Mouse (Mus musculus) kidney, adult 2 months (tissue): ENCODE measurements around the gene Igsf21.

Experiments
- CTCF ChIP-seq: fragments of 200-500 bp; conservative IDR thresholded peaks from 2 replicates; pipeline ENCODE4 v1.5.1; 2011; ENCODE audit warnings: low read depth, mild to moderate bottlenecking, control low read depth, low read length, moderate library complexity, mixed read lengths; ENCODE audit not compliant: insufficient read depth, insufficient read length
- POLR2A ChIP-seq: fragments of 200-500 bp; IDR thresholded peaks from one replicate; pipeline ENCODE4 v1.6.1; 2011; ENCODE audit warnings: low read depth, low read length, control low read depth

DNA sequence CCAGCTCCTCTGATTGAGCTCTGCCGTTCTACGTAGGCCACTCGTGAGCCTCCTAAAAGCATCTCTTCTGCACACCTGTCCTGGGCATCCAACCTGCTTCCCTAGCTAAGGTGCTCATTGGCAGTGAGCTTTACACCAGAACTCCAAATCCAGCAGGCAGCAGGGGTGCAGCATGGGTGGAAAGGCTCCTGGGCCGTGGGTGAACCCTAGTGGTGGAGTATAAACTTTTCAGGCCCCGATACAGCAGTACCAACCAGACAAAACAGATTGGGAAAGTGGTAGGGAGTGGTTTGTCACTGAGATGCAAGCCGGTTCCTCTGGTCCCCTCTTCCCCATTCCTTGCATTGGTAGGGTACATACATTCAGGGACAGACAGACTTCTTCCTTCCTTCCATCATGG lies 170.2 kb downstream of the Igsf21 start:
- TF ChIP-seq CTCF, result peak; percentile 34; the same call in 1 of the 2 replicates
- TF ChIP-seq POLR2A, result no peak
